Mouse (Mus musculus): ENCODE results near the gene Pamr1.

DNA sequence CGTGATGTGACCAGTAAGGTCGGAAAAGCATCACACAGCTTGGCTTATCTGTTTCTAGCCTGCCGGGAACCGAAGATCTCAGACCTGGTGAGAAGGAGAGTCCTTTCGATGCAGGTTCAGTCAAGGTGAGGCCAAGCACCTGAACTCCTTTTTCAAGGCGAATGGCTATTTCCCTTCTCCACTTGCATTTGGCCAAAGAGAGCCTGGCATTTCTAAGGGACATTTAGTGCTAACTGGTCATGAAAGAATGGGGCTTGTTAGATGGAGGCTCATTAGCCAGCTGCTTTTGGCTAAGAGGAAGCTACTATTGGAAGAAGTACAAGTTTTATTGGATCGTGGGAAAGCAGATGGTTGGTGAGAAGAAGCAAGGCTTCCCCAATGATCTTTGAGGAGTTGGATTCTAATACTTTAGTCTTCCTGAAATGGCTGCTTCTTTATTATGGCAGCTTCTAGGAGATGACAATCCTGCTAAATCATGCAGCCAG is 86.3 kb downstream of the Pamr1 start:
- TF ChIP-seq GATA1 (IDR thresholded peaks at IDR 0.05; ENCODE audit: low read length) (no peak), TAL1 (IDR thresholded peaks at IDR 0.05; ENCODE audit: low read length) (no peak)
